Mouse (Mus musculus) erythroblast, embryonic 14.5 days (primary cell): ENCODE results near the gene Rptor.

ENCODE experiments used
- GATA1 ChIP-seq: IDR thresholded peaks from 2 replicates; pipeline ENCODE4 v1.6.1; 2012; ENCODE audit warnings: low read length, inconsistent platforms, mixed read lengths
- TAL1 ChIP-seq: IDR thresholded peaks from 3 replicates; pipeline ENCODE4 v1.6.1; 2012; ENCODE audit warnings: low read length, inconsistent platforms, mixed read lengths

GRCm38 (mm10) chr11:119694146-119694860, 91.6 kb downstream of the Rptor start:
- TF ChIP-seq GATA1 (no peak), TAL1 (no peak)
